Mouse (Mus musculus): ENCODE results near the gene Arfgef3. TPM values are rescaled to one million over a fixed set of nuclear protein-coding genes. Genes with fewer than 3 reads are reported as not detected.

Arfgef3 gene
- total RNA-seq (2023) = 0.22 and 0.23 TPM in 2 replicates

GRCm38 (mm10) chr10:18743286-18744142 is at the start of gene Arfgef3:
TSS of gene Arfgef3 (minus strand) at chr10:18743949.

GRCm38 (mm10) chr10:18786693-18787092 is 42.9 kb upstream of the Arfgef3 start, which contains the start of gene Gm4922:
TSS of gene Gm4922 (minus strand) at chr10:18786793.

GRCm38 (mm10) chr10:18545813-18546235 is 197.9 kb downstream of the Arfgef3 start, which contains the start of gene Hebp2:
TSS of gene Hebp2 (minus strand) at chr10:18546076.

Other genes starting within 250 kb of the Arfgef3 start
- not detected in 2 replicates for gene Hebp2, start 197.9 kb downstream of the Arfgef3 start, total RNA-seq (2023)
- not detected in 2 replicates for gene Gm4922, start 42.8 kb upstream of the Arfgef3 start, total RNA-seq (2023)
- gene Perp, start 101.1 kb upstream of the Arfgef3 start, total RNA-seq (2023) = 41.4 and 49.3 TPM in 2 replicates